ENCODE assay signal across 8 mouse cellular contexts in the genomic region with DNA sequence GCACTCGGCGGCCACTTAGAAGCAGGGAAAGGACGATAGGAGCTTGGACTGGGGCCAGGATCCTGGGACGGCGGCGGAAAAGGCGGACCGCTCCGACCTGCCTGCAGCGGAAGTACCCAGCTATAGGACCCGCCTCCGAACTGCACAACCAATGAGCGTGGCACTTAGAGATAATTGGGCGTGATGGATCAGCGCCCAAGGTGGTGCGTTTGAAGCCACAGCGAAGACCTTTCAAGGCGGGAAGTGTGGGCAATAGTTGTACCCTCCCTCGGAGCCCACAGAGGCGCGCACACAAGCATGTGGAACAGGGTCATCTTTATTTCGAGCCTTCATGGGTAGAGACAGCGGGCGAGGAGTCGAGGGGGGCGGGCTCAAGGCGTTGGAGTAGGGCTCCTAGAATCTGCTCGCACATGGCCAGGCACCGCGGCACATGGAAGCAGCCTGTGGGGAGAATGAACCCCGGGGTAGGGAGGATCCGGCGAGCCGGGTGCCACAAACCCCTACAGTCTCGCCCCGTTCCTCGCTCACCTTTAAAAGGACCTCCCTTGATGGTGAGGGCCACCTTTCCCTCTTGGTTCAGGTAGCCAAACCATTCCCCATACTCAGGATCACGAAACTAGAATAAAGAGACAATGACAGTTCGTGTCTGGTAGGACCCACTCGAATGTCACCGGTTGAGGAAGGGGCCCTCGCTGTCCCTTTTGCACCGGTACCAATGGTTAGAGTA. TPM values are rescaled to one million over a fixed set of nuclear protein-coding genes. Genes with fewer than 3 reads are reported as not detected.
DNase-seq lines count a peak whose midpoint lies in the region; ATAC-seq and TF ChIP-seq lines count a peak whose summit lies in the region.

A gene (minus strand): TSS at position 48 of the 727 bp plus-strand sequence.
A gene (minus strand): TSS at position 122 of the 727 bp plus-strand sequence.

- in situ Hi-C loops in Patski (cut with MboI; ENCODE audit: low pct_unique_long_range_greater_than_20kb) = no loop called here

- DNase-seq in Patski (ENCODE audit: low read depth, low spot score) = no peak
- peak; percentile 97 for DNase-seq in cerebellum, postnatal 10 days
- peak; percentile 81 to 85 for DNase-seq in frontal cortex, postnatal 10 days (ENCODE audit: low spot score in 2 of 2)
- DNase-seq in layer of hippocampus, postnatal 25 days (ENCODE audit: extremely low spot score in 1 of 2, low spot score in 1 of 2) = peak; percentile 63 to 77
- peak; percentile 91 for DNase-seq in lung, postnatal 25 days (ENCODE audit: low spot score)
- peak; percentile 79 for DNase-seq in retina, postnatal 7 days (ENCODE audit: low read depth, low spot score)
- DNase-seq in urinary bladder, adult 2 months (ENCODE audit: low spot score) = peak; percentile 64

- peak within 1 kb of the TSS; percentile 79 for H3K9ac ChIP-seq in hindbrain, embryonic 13.5 days

- peak within 1 kb of the TSS; percentile 54 for H3K4me3 ChIP-seq in hindbrain, embryonic 13.5 days

- POLR2A ChIA-PET in Patski (lab: Charles Lee) = interaction anchor here (0.8 to 1.2 kb wide), 2 partner anchors 21 to 40 kb away, joined by 3 read pairs; no protein-coding TSS in a partner anchor

- peaks cover 7% of the 10 kb centered on the region for H3K27me3 ChIP-seq in Patski
- H3K27me3 ChIP-seq in hindbrain, embryonic 13.5 days = no peaks in the 10 kb centered on the region

- CTCF ChIA-PET in Patski (lab: Charles Lee) = interaction anchor here (2.6 kb wide), 1 partner anchor 8 kb away, joined by 5 read pairs; a partner anchor contains a TSS

- peaks cover 13% of the 10 kb centered on the region for H3K4me1 ChIP-seq in hindbrain, embryonic 13.5 days (replicated peaks)

- ATAC-seq in Patski = peak; percentile 83
- ATAC-seq in hindbrain, embryonic 13.5 days (ENCODE audit: low FRiP score) = peak; percentile 98

- TF ChIP-seq CTCF in Patski (IDR thresholded peaks at IDR 0.05) = no peak

- H3K9me3 ChIP-seq in hindbrain, embryonic 13.5 days = no peaks in the 10 kb centered on the region

- H3K4me2 ChIP-seq in hindbrain, embryonic 13.5 days = peak within 1 kb of the TSS; percentile 73

- peak within 1 kb of the TSS; percentile 82 for H3K27ac ChIP-seq in hindbrain, embryonic 13.5 days

- H3K36me3 ChIP-seq in hindbrain, embryonic 13.5 days = peaks cover 30% of the 10 kb centered on the region

- WGBS in hindbrain, embryonic 13.5 days = 18% methylated on average over 43 of the region's 43 CpGs

RNA-seq across cellular contexts. Expression of the first gene that starts in this region (rescaled TPM):
- polyA plus RNA-seq in Patski (2021) = 1.0 TPM
- 3.4 and 3.8 TPM in 2 replicates for polyA plus RNA-seq in hindbrain, embryonic 13.5 days (2015; fragmentation: Nextera tagmentation; extraction: Ambion mirVana)
- total RNA-seq in layer of hippocampus, postnatal 25 days (2021) = 1 to 10 TPM; 4.7 to 5.8 TPM
- 6.0 and 8.4 TPM in 2 replicates for polyA plus RNA-seq in urinary bladder, adult 2 months (2012; rRNA removed)

RNA-seq across cellular contexts. Expression of the second gene that starts in this region (rescaled TPM):
- polyA plus RNA-seq in Patski (2021) = 98.0 TPM
- polyA plus RNA-seq in hindbrain, embryonic 13.5 days (2015; fragmentation: Nextera tagmentation; extraction: Ambion mirVana) = 105 and 107 TPM in 2 replicates
- 10 to 100 TPM; 57.6 to 62.8 TPM for total RNA-seq in layer of hippocampus, postnatal 25 days (2021)
- polyA plus RNA-seq in urinary bladder, adult 2 months (2012; rRNA removed) = 86.8 and 92.2 TPM in 2 replicates
